Mouse (Mus musculus) lung, embryonic 16.5 days (tissue): ENCODE data around the gene Hid1. TPM values are rescaled to one million over a fixed set of nuclear protein-coding genes. Genes with fewer than 3 reads are reported as not detected.

ENCODE experiments used
- ATAC-seq: fragments of 200-750 bp; cut with Nextera tagmentation; 2 replicates; pipeline ENCODE4 v1.8.0; 2017; ENCODE audit warnings: low read depth, mild to moderate bottlenecking, moderate library complexity
- H3K27ac ChIP-seq: fragments of 300-500 bp; sonication (generic); 2 replicates; pipeline ENCODE4 v1.5.1; 2014; ENCODE audit warnings: mild to moderate bottlenecking, control low read depth, low read length
- H3K27me3 ChIP-seq: fragments of 300-500 bp; sonication (generic); 2 replicates; pipeline ENCODE4 v1.6.1; 2014; ENCODE audit warnings: low read depth, low read length, mixed read lengths; ENCODE audit not compliant: control insufficient read depth, insufficient read depth
- H3K36me3 ChIP-seq: fragments of 300-500 bp; sonication (generic); 2 replicates; pipeline ENCODE4 v1.6.1; 2014; ENCODE audit warnings: low read length; ENCODE audit not compliant: control insufficient read depth, insufficient read depth
- H3K4me1 ChIP-seq: fragments of 300-500 bp; sonication (generic); replicated peaks from 2 replicates; pipeline ENCODE4 v1.6.1; 2014; ENCODE audit warnings: low read length, mixed read lengths; ENCODE audit not compliant: control insufficient read depth, insufficient read depth
- H3K4me2 ChIP-seq: fragments of 300-500 bp; sonication (generic); 2 replicates; pipeline ENCODE4 v1.6.1; 2014; ENCODE audit warnings: low read depth, low read length, control low read depth
- H3K4me3 ChIP-seq: fragments of 300-500 bp; sonication (generic); 2 replicates; pipeline ENCODE4 v1.5.1; 2014; ENCODE audit warnings: mild to moderate bottlenecking, low read length, control low read depth
- H3K9ac ChIP-seq: fragments of 300-500 bp; sonication (generic); 2 replicates; pipeline ENCODE4 v1.6.1; 2014; ENCODE audit warnings: low read length, control low read depth
- H3K9me3 ChIP-seq: fragments of 300-500 bp; sonication (generic); 2 replicates; pipeline ENCODE4 v1.6.1; 2016; ENCODE audit warnings: low read length; ENCODE audit not compliant: control insufficient read depth
- WGBS: fragments of 180-500 bp; shearing (Covaris S2); extraction: QIAGEN DNeasy Blood & Tissue Kit; methylation state at CpG from one replicate; pipeline ENCODE4 v1.1.7; 2014; 5-methylcytosine and 5-hydroxymethylcytosine counted together
- polyA plus RNA-seq: library from polyadenylated mRNA; unstranded; fragments of >200 nt; fragmentation: Nextera tagmentation; extraction: Ambion mirVana; gene quantifications from 2 replicates; pipeline ENCODE4 v1.2.1, GENCODE M21; 2015

Gene Hid1
- polyA plus RNA-seq, 1 experiment from 2014 or later = 19.1 TPM

DNA sequence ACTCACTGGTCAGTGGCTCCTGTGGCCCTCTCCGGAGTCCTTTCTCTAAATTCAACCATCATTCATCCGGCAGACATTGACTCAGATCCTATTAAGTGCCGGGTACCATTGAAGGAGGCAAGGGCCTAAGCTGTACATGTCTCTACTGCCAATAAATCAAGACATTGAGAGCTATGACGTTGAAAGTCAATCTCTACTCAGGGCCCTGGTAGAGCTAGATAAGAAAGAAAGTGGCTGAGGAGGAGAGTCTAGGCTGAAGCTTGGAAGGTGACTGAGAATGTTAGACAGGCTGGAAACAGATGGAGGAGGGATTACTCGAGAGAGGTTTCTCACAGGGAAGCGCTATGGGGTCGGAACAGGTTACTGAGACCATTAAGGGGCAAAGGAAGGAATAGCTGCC is 2.8 kb upstream of the Hid1 start:
- Histone ChIP-seq H3K4me1 (peaks cover 22% of the 10 kb centered on the region), H3K9ac (no peak overlapping the region), H3K27me3 (peaks cover 32% of the 10 kb centered on the region), H3K9me3 (no peaks in the 10 kb centered on the region), H3K27ac (no peak overlapping the region), H3K36me3 (no peaks in the 10 kb centered on the region), H3K4me3 (no peak overlapping the region), H3K4me2 (no peak overlapping the region)
- WGBS = 47% methylated on average over 7 of the region's 7 CpGs
- no peak for ATAC-seq

DNA sequence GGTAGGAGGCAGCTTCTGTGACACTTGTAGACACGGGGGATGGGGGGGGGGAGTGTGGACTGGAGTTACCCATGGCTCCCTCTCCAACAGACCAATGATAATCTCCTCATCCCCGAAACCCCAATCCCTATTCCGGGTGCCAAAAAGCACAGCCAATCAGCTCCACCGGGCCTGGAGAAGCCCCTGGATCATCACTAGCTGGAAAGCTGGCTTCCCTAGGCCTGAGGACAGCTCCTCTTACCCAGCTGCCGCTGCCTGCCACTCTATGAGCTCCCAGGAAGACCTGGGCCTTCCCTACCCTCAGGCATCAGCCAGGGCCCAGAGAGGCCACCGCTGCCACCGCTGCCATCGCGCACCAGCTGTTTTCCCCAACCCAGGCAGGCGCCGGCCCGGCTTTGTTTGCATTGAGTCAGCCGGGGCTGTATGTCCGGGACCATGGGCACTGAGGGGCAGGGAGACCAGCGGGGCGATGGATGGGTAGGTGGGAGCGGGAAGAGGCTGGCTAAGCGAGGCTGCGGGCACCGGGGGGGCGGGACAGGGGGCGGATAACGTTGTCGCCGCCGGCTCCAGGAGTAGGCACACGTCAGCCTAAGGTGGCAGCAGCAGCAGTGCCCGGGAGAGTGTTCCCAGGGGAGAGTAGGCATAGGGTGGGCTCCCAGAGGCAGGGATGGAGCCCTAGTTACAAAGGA is 706 bp downstream of the Hid1 start:
- Histone ChIP-seq H3K27me3 (peaks cover 27% of the 10 kb centered on the region), H3K9ac (peak overlapping the region; percentile 61), H3K4me1 (peaks cover 15% of the 10 kb centered on the region), H3K36me3 (no peaks in the 10 kb centered on the region), H3K4me2 (peak overlapping the region; percentile 75), H3K4me3 (peak overlapping the region; percentile 52), H3K9me3 (no peaks in the 10 kb centered on the region), H3K27ac (no peak overlapping the region)
- ATAC-seq = peak; percentile 37
- WGBS = 3% methylated on average over 27 of the region's 28 CpGs

DNA sequence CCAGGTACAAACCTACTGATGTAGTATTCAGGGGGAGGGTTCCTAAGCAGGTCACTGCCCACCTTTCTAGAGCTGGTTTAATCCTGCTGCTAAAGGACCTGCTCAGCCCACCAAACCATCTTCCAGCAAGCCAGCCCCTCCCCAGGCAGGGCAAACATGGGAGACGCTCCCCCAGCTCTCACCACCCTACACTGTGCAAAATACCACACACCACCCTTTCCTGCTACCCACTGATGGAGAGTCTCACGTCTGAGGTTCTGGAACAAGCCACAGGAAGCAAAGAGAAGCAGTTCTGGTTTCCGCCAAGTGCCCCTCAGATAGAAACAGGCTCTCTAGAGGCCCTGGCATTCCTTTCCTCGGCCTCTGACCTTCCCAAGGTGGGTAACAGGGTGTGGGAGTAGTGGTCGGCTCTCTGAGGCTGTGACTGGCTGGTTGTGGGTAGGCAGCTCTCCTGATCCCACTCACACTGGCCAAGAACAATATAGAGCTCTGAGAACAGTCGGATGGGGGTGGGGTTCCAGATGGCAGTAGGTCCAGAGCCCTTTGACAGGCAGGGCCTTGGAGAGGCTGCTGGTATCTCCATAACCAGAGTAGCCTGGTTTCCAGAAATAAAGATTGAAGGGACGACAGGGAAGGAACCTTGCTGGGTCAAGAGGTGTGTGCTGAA is 1.4 kb downstream of the Hid1 start:
- peaks cover 27% of the 10 kb centered on the region for H3K27me3 ChIP-seq
- H3K27ac ChIP-seq = peak overlapping the region; percentile 15
- H3K4me3 ChIP-seq = peak overlapping the region; percentile 52
- ATAC-seq = peak; percentile 15; the same call in 1 of the 2 replicates
- H3K4me2 ChIP-seq = peak overlapping the region; percentile 75
- H3K9me3 ChIP-seq = no peaks in the 10 kb centered on the region
- H3K4me1 ChIP-seq = peaks cover 15% of the 10 kb centered on the region
- H3K9ac ChIP-seq = no peak overlapping the region
- WGBS = 27% methylated on average over 7 of the region's 7 CpGs
- no peaks in the 10 kb centered on the region for H3K36me3 ChIP-seq

DNA sequence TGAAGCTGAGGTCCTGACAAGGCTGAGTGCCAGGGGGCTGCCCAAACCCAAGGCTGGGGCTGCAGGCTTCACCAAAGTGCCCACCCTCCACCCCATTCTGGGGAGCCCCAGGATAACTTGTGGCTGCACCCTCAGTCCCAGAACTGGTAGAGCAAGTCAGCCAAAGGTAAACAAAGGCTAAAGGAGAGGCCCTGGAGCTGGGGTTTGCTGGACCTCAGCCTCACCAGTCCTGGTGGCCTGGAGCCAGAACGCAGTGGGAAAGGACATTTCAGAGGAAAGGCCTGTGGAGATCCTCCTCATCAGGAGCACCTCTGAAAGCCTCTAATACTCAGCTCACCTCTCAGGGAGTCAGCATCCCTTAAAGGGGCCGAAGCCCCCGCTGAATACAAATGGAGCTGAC is 3.4 kb downstream of the Hid1 start:
- peak overlapping the region; percentile 51; the same call in 1 of the 2 replicates for H3K27ac ChIP-seq
- WGBS = 77% methylated on average over 3 of the region's 3 CpGs
- H3K9ac ChIP-seq = no peak overlapping the region
- no peak overlapping the region for H3K4me2 ChIP-seq
- H3K36me3 ChIP-seq = no peaks in the 10 kb centered on the region
- no peak overlapping the region for H3K4me3 ChIP-seq
- peaks cover 27% of the 10 kb centered on the region for H3K27me3 ChIP-seq
- no peak for ATAC-seq
- H3K9me3 ChIP-seq = no peaks in the 10 kb centered on the region
- H3K4me1 ChIP-seq = peaks cover 23% of the 10 kb centered on the region

DNA sequence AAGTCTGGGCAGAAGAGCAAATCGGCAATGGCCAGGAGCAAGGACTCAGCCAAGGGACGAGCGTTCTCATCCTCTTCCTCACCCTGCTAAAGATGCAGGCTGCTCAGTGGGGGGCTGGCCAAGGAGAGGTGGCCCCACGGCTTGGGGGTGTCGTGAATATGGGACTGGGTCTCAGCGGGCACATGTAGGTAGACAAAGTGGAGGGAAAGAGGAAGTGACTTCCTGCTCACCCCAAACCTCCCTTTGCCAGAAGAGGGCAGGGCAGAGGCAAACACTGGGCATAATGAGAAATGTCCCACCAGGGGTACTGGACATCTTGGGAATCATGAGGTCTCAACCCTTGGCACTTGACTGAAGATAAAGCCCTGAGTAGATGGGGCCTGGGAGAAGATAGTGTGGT is 7.8 kb downstream of the Hid1 start:
- Histone ChIP-seq H3K27ac (peak overlapping the region; percentile 84), H3K36me3 (no peaks in the 10 kb centered on the region), H3K27me3 (no peaks in the 10 kb centered on the region; the same call in 1 of the 2 replicates), H3K9ac (peak overlapping the region; percentile 48), H3K9me3 (no peaks in the 10 kb centered on the region), H3K4me2 (no peak overlapping the region), H3K4me1 (peaks cover 17% of the 10 kb centered on the region), H3K4me3 (no peak overlapping the region)
- whole genome bisulfite sequencing = 66% methylated on average over 6 of the region's 6 CpGs
- ATAC-seq = no peak

DNA sequence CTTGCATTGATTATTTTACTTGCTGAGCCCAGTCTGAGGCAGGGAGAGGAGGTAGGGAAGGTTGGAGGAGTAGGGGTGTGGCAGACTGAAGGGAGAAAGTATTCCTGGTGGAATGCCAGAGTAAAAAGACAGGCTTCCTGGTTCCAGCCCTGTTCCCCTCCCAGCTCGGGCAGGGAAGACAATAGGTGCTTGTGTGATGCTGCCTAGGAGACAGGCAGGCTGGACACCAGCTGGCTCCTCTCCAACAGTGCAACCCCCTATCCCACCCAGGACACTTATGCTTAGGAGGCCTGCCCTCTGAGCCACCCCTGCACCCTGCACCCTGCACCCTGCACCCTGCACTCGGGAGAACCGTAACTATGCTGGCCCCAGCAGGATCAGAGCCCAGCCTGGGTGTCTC is 8.3 kb downstream of the Hid1 start:
- WGBS = 25% methylated on average over 3 of the region's 3 CpGs
- peaks cover 16% of the 10 kb centered on the region for H3K4me1 ChIP-seq
- H3K27me3 ChIP-seq = no peaks in the 10 kb centered on the region; the same call in 1 of the 2 replicates
- peak overlapping the region; percentile 1; the same call in 1 of the 2 replicates for H3K4me2 ChIP-seq
- H3K9ac ChIP-seq = peak overlapping the region; percentile 48
- no peaks in the 10 kb centered on the region for H3K36me3 ChIP-seq
- H3K9me3 ChIP-seq = no peaks in the 10 kb centered on the region
- ATAC-seq = peak; percentile 52; the same call in 1 of the 2 replicates
- H3K4me3 ChIP-seq = no peak overlapping the region
- H3K27ac ChIP-seq = peak overlapping the region; percentile 84

DNA sequence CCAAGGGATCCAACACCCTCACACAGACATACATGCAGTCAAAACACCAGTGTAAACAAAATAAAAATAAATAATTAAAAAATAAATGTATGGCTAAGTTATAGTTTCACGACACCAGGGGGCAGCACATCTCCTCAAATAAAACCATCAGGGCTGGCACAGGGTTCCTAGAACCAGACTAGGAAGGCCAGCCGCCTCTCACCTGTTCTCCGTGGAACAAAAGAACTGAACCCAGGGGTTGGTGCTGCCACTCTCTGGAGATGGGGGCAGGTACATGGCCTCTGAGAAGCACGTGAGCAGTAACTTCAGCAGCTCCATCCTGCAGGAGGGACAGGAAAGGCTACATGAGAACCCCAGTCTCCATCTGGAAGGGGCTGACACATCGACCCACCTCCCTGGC is 9.1 kb downstream of the Hid1 start:
- Histone ChIP-seq H3K9me3 (no peaks in the 10 kb centered on the region), H3K27me3 (no peaks in the 10 kb centered on the region; the same call in 1 of the 2 replicates), H3K4me1 (peaks cover 14% of the 10 kb centered on the region), H3K36me3 (no peaks in the 10 kb centered on the region), H3K9ac (no peak overlapping the region), H3K4me3 (no peak overlapping the region), H3K27ac (no peak overlapping the region), H3K4me2 (no peak overlapping the region)
- WGBS = 12% methylated on average over 5 of the region's 5 CpGs
- ATAC-seq = peak; percentile 39; the same call in 1 of the 2 replicates

DNA sequence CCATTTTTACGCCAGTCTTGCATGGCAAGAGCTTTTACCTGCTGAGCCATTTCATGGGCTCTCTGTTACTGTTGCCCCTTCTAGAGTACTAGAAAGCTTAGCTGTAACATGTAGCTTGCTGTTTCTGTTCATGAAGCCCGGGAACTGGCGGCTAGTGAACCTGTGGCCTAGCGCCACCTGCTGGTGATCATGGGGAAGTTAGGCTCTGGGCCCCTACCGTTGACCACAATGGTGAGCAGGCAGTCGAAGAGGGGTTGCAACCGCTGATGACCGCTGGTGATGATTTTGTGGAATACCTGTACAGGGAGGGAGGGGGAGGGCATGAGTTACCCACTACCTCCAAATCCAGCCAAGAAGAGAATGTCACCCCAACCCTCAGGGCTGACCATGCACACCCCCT is 13.4 kb downstream of the Hid1 start:
- Histone ChIP-seq H3K9ac (no peak overlapping the region), H3K27me3 (peaks cover 3% of the 10 kb centered on the region; the same call in 1 of the 2 replicates), H3K9me3 (no peaks in the 10 kb centered on the region), H3K4me2 (no peak overlapping the region), H3K4me3 (no peak overlapping the region), H3K36me3 (no peaks in the 10 kb centered on the region), H3K4me1 (peaks cover 7% of the 10 kb centered on the region), H3K27ac (no peak overlapping the region)
- ATAC-seq = peak; percentile 49
- WGBS = 11% methylated on average over 8 of the region's 8 CpGs

DNA sequence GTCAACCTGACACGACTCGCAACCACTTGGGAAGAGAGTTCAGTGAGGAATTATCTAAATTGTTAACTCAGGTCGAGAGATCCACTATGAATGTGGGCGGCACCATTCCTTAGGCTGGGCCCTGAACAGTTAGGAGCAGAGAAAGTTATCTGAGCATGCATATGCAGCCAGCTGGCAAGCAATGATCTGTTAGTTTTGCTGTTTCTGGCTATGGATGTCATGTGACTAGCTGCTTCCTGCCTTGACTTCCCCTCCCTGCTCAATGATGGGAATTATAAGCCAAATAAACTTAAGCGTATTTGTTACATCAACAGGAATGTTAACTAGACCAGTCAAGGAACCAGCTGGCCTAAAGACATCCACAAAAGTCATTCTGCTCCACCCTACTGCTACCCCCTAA is 14.2 kb downstream of the Hid1 start:
- no peak overlapping the region for H3K4me2 ChIP-seq
- no peaks in the 10 kb centered on the region for H3K36me3 ChIP-seq
- no peak overlapping the region for H3K4me3 ChIP-seq
- peaks cover 3% of the 10 kb centered on the region; the same call in 1 of the 2 replicates for H3K27me3 ChIP-seq
- H3K4me1 ChIP-seq = no peaks in the 10 kb centered on the region
- no peak overlapping the region for H3K27ac ChIP-seq
- ATAC-seq = no peak
- H3K9me3 ChIP-seq = no peaks in the 10 kb centered on the region
- H3K9ac ChIP-seq = no peak overlapping the region
- WGBS = 79% methylated on average over 5 of the region's 5 CpGs
